Mouse (Mus musculus): ENCODE results near the gene Fstl1. TPM values are rescaled to one million over a fixed set of nuclear protein-coding genes. Genes with fewer than 3 reads are reported as not detected.

Gene Fstl1
- polyA plus RNA-seq, 2 experiments: 9.9 to 15.4 TPM

DNA sequence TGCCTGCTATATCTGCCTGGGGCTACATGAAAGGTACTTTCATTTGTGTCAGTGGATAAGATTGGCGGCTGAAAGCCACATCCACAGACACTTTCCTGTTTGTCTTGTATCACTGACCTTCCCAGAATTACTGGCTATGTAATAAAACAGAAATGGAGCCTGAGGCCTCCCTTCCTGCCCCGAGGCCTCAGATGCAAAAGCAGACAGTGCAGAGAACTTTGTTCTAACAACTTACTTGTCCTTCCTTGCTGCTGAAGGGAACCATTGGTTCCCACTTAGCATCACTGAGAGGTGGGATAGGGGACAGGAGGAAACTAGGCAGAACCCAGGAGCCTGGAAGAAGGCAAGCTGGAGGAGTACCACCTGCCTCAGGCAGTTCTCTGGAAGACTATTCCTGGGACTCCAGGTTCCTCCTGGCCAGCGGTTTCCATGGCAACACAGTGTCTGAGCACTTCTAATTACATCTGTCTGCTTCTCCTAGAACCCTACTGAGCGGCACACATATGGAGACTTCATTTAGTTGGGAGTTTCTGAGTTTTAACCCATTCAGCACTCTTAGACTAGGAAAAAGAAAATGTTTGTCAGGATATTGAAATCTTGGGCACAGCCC is 26.1 kb downstream of the Fstl1 start:
- Histone ChIP-seq H3K4me2 (ENCODE audit: low read depth) (no peak overlapping the region), H3K4me3 (ENCODE audit: insufficient read depth in 1 of 2, low read depth in 2 of 2, low read length in 2 of 2) (no peak overlapping the region), H3K9ac (replicated peaks) (no peak overlapping the region), H3K9me3 (ENCODE audit: control insufficient read depth, low read length) (no peaks in the 10 kb centered on the region), H3K4me1 (replicated peaks; ENCODE audit: control insufficient read depth in 2 of 2, insufficient read depth in 2 of 2, low read length in 1 of 2) (no peaks in the 10 kb centered on the region), H3K36me3 (replicated peaks; ENCODE audit: control insufficient read depth, insufficient read depth, low read depth) (no peaks in the 10 kb centered on the region), H3K27me3 (ENCODE audit: control insufficient read depth, insufficient read depth, low read length) (no peaks in the 10 kb centered on the region), H3K27ac (no peak overlapping the region)
- no peak for DNase-seq (ENCODE audit: low read depth in 3 of 3, low spot score in 3 of 3)
- no peak for TF ChIP-seq CTCF (IDR thresholded peaks at IDR 0.05; ENCODE audit: low read depth)
- no peak for TF ChIP-seq EP300 (IDR thresholded peaks at IDR 0.05; ENCODE audit: low read depth)
- WGBS (ENCODE audit: insufficient replicate concordance): 36% methylated on average over 4 of the region's 4 CpGs
- no peak for ATAC-seq (ENCODE audit: insufficient read depth)

GRCm38 (mm10) chr16:37803387-37803950 is 26.8 kb downstream of the Fstl1 start:
- WGBS (ENCODE audit: insufficient replicate concordance): 62% methylated on average over 9 of the region's 9 CpGs
- no peak for DNase-seq (ENCODE audit: low read depth in 3 of 3, low spot score in 3 of 3)
- no peaks in the 10 kb centered on the region for H3K9me3 ChIP-seq (ENCODE audit: control insufficient read depth, low read length)
- no peak overlapping the region for H3K9ac ChIP-seq (replicated peaks)
- no peak overlapping the region for H3K4me2 ChIP-seq (ENCODE audit: low read depth)
- no peak overlapping the region for H3K4me3 ChIP-seq (ENCODE audit: insufficient read depth in 1 of 2, low read depth in 2 of 2, low read length in 2 of 2)
- TF ChIP-seq EP300 (IDR thresholded peaks at IDR 0.05; ENCODE audit: low read depth) (no peak), CTCF (IDR thresholded peaks at IDR 0.05; ENCODE audit: low read depth) (no peak)
- H3K27me3 ChIP-seq (ENCODE audit: control insufficient read depth, insufficient read depth, low read length): no peaks in the 10 kb centered on the region
- no peaks in the 10 kb centered on the region for H3K36me3 ChIP-seq (replicated peaks; ENCODE audit: control insufficient read depth, insufficient read depth, low read depth)
- no peaks in the 10 kb centered on the region for H3K4me1 ChIP-seq (replicated peaks; ENCODE audit: control insufficient read depth in 2 of 2, insufficient read depth in 2 of 2, low read length in 1 of 2)
- no peak for ATAC-seq (ENCODE audit: insufficient read depth)
- no peak overlapping the region for H3K27ac ChIP-seq

GRCm38 (mm10) chr16:37805746-37806495 is 29.2 kb downstream of the Fstl1 start:
- Histone ChIP-seq H3K9ac (replicated peaks) (no peak overlapping the region), H3K36me3 (replicated peaks; ENCODE audit: control insufficient read depth, insufficient read depth, low read depth) (no peaks in the 10 kb centered on the region), H3K27ac (no peak overlapping the region), H3K27me3 (ENCODE audit: control insufficient read depth, insufficient read depth, low read length) (no peaks in the 10 kb centered on the region), H3K4me1 (replicated peaks; ENCODE audit: control insufficient read depth in 2 of 2, insufficient read depth in 2 of 2, low read length in 1 of 2) (no peaks in the 10 kb centered on the region), H3K9me3 (ENCODE audit: control insufficient read depth, low read length) (no peaks in the 10 kb centered on the region), H3K4me2 (ENCODE audit: low read depth) (no peak overlapping the region), H3K4me3 (ENCODE audit: insufficient read depth in 1 of 2, low read depth in 2 of 2, low read length in 2 of 2) (no peak overlapping the region)
- WGBS (ENCODE audit: insufficient replicate concordance): 60% methylated on average over 3 of the region's 3 CpGs
- TF ChIP-seq EP300 (IDR thresholded peaks at IDR 0.05; ENCODE audit: low read depth) (no peak), CTCF (IDR thresholded peaks at IDR 0.05; ENCODE audit: low read depth) (no peak)
- ATAC-seq (ENCODE audit: insufficient read depth) (no peak), DNase-seq (ENCODE audit: low read depth in 3 of 3, low spot score in 3 of 3) (no peak)

GRCm38 (mm10) chr16:37807269-37807668 is 30.6 kb downstream of the Fstl1 start:
- Histone ChIP-seq H3K4me3 (ENCODE audit: insufficient read depth in 1 of 2, low read depth in 2 of 2, low read length in 2 of 2) (no peak overlapping the region), H3K4me2 (ENCODE audit: low read depth) (no peak overlapping the region), H3K9ac (replicated peaks) (no peak overlapping the region), H3K27me3 (ENCODE audit: control insufficient read depth, insufficient read depth, low read length) (no peaks in the 10 kb centered on the region), H3K27ac (no peak overlapping the region), H3K36me3 (replicated peaks; ENCODE audit: control insufficient read depth, insufficient read depth, low read depth) (no peaks in the 10 kb centered on the region), H3K9me3 (ENCODE audit: control insufficient read depth, low read length) (no peaks in the 10 kb centered on the region), H3K4me1 (replicated peaks; ENCODE audit: control insufficient read depth in 2 of 2, insufficient read depth in 2 of 2, low read length in 1 of 2) (no peaks in the 10 kb centered on the region)
- DNase-seq (ENCODE audit: low read depth in 3 of 3, low spot score in 3 of 3) (no peak), ATAC-seq (ENCODE audit: insufficient read depth) (no peak)
- WGBS (ENCODE audit: insufficient replicate concordance): 69% methylated on average over 8 of the region's 8 CpGs
- no peak for TF ChIP-seq EP300 (IDR thresholded peaks at IDR 0.05; ENCODE audit: low read depth)
- no peak for TF ChIP-seq CTCF (IDR thresholded peaks at IDR 0.05; ENCODE audit: low read depth)
